Mouse (Mus musculus): ENCODE measurements around the gene Ikzf3. TPM values are rescaled to one million over a fixed set of nuclear protein-coding genes. Genes with fewer than 3 reads are reported as not detected.

The Ikzf3 gene
- polyA plus RNA-seq, 1 experiment = 0.10 TPM

- no peaks in the 10 kb centered on the region for H3K36me3 ChIP-seq (ENCODE audit: control insufficient read depth, insufficient read depth, low read length)
- H3K27me3 ChIP-seq (ENCODE audit: control insufficient read depth, insufficient read depth, low read length) = no peaks in the 10 kb centered on the region
- no peak overlapping the region for H3K4me3 ChIP-seq (ENCODE audit: control insufficient read depth, low read depth, low read length)
- H3K27ac ChIP-seq (ENCODE audit: control insufficient read depth, insufficient read depth, low read depth, low read length) = no peak overlapping the region
- H3K4me1 ChIP-seq (ENCODE audit: control insufficient read depth, insufficient read depth, low read length) = peaks cover 2% of the 10 kb centered on the region
- TF ChIP-seq CTCF (IDR thresholded peaks at IDR 0.05; ENCODE audit: control insufficient read depth, insufficient read depth, insufficient replicate concordance, low read depth, low read length) (no peak), POLR2A (IDR thresholded peaks at IDR 0.05; ENCODE audit: control insufficient read depth, low read depth, low read length) (no peak)
These were observed 37.4 kb upstream of the Ikzf3 start for GRCm38 (mm10) chr11:98583265-98583552.

- H3K27ac ChIP-seq (ENCODE audit: control insufficient read depth, insufficient read depth, low read depth, low read length) = no peak overlapping the region
- H3K36me3 ChIP-seq (ENCODE audit: control insufficient read depth, insufficient read depth, low read length) = no peaks in the 10 kb centered on the region
- no peaks in the 10 kb centered on the region; the same call in none of the 2 replicates for H3K4me1 ChIP-seq (ENCODE audit: control insufficient read depth, insufficient read depth, low read length)
- no peak overlapping the region for H3K4me3 ChIP-seq (ENCODE audit: control insufficient read depth, low read depth, low read length)
- no peak for TF ChIP-seq CTCF (IDR thresholded peaks at IDR 0.05; ENCODE audit: control insufficient read depth, insufficient read depth, insufficient replicate concordance, low read depth, low read length)
- TF ChIP-seq POLR2A (IDR thresholded peaks at IDR 0.05; ENCODE audit: control insufficient read depth, low read depth, low read length) = no peak
- H3K27me3 ChIP-seq (ENCODE audit: control insufficient read depth, insufficient read depth, low read length) = no peaks in the 10 kb centered on the region
These were observed 36.9 kb upstream of the Ikzf3 start for GRCm38 (mm10) chr11:98582551-98583264.

GRCm38 (mm10) chr11:98582030-98582388, 36.2 kb upstream of the Ikzf3 start:
- no peak overlapping the region for H3K27ac ChIP-seq (ENCODE audit: control insufficient read depth, insufficient read depth, low read depth, low read length)
- H3K36me3 ChIP-seq (ENCODE audit: control insufficient read depth, insufficient read depth, low read length) = no peaks in the 10 kb centered on the region
- H3K4me3 ChIP-seq (ENCODE audit: control insufficient read depth, low read depth, low read length) = no peak overlapping the region
- TF ChIP-seq CTCF (IDR thresholded peaks at IDR 0.05; ENCODE audit: control insufficient read depth, insufficient read depth, insufficient replicate concordance, low read depth, low read length) (no peak), POLR2A (IDR thresholded peaks at IDR 0.05; ENCODE audit: control insufficient read depth, low read depth, low read length) (no peak)
- no peaks in the 10 kb centered on the region; the same call in 1 of the 2 replicates for H3K4me1 ChIP-seq (ENCODE audit: control insufficient read depth, insufficient read depth, low read length)
- H3K27me3 ChIP-seq (ENCODE audit: control insufficient read depth, insufficient read depth, low read length) = no peaks in the 10 kb centered on the region

- Histone ChIP-seq H3K27ac (ENCODE audit: control insufficient read depth, insufficient read depth, low read depth, low read length) (no peak overlapping the region), H3K4me3 (ENCODE audit: control insufficient read depth, low read depth, low read length) (no peak overlapping the region)
- TF ChIP-seq POLR2A (IDR thresholded peaks at IDR 0.05; ENCODE audit: control insufficient read depth, low read depth, low read length) (no peak), CTCF (IDR thresholded peaks at IDR 0.05; ENCODE audit: control insufficient read depth, insufficient read depth, insufficient replicate concordance, low read depth, low read length) (no peak)
These were observed 35.6 kb upstream of the Ikzf3 start for GRCm38 (mm10) chr11:98581286-98582029.

GRCm38 (mm10) chr11:98580301-98581121, 34.7 kb upstream of the Ikzf3 start:
- Histone ChIP-seq H3K27ac (ENCODE audit: control insufficient read depth, insufficient read depth, low read depth, low read length) (no peak overlapping the region), H3K4me3 (ENCODE audit: control insufficient read depth, low read depth, low read length) (no peak overlapping the region), H3K36me3 (ENCODE audit: control insufficient read depth, insufficient read depth, low read length) (no peaks in the 10 kb centered on the region), H3K27me3 (ENCODE audit: control insufficient read depth, insufficient read depth, low read length) (no peaks in the 10 kb centered on the region), H3K4me1 (ENCODE audit: control insufficient read depth, insufficient read depth, low read length) (no peaks in the 10 kb centered on the region; the same call in 1 of the 2 replicates)
- TF ChIP-seq CTCF (IDR thresholded peaks at IDR 0.05; ENCODE audit: control insufficient read depth, insufficient read depth, insufficient replicate concordance, low read depth, low read length) (no peak), POLR2A (IDR thresholded peaks at IDR 0.05; ENCODE audit: control insufficient read depth, low read depth, low read length) (no peak)

More at GRCm38 (mm10) chr11:98581286-98582029, 35.6 kb upstream of the Ikzf3 start:
- Histone ChIP-seq H3K36me3 (ENCODE audit: control insufficient read depth, insufficient read depth, low read length) (no peaks in the 10 kb centered on the region), H3K4me1 (ENCODE audit: control insufficient read depth, insufficient read depth, low read length) (no peaks in the 10 kb centered on the region; the same call in 1 of the 2 replicates), H3K27me3 (ENCODE audit: control insufficient read depth, insufficient read depth, low read length) (no peaks in the 10 kb centered on the region)

GRCm38 (mm10) chr11:98577776-98578175, 31.9 kb upstream of the Ikzf3 start:
- H3K4me1 ChIP-seq (ENCODE audit: control insufficient read depth, insufficient read depth, low read length) = no peaks in the 10 kb centered on the region; the same call in 1 of the 2 replicates
- TF ChIP-seq POLR2A (IDR thresholded peaks at IDR 0.05; ENCODE audit: control insufficient read depth, low read depth, low read length) (no peak), CTCF (IDR thresholded peaks at IDR 0.05; ENCODE audit: control insufficient read depth, insufficient read depth, insufficient replicate concordance, low read depth, low read length) (no peak)
- H3K36me3 ChIP-seq (ENCODE audit: control insufficient read depth, insufficient read depth, low read length) = no peaks in the 10 kb centered on the region
- H3K4me3 ChIP-seq (ENCODE audit: control insufficient read depth, low read depth, low read length) = no peak overlapping the region
- H3K27me3 ChIP-seq (ENCODE audit: control insufficient read depth, insufficient read depth, low read length) = no peaks in the 10 kb centered on the region
- no peak overlapping the region for H3K27ac ChIP-seq (ENCODE audit: control insufficient read depth, insufficient read depth, low read depth, low read length)

GRCm38 (mm10) chr11:98569461-98569860, 23.6 kb upstream of the Ikzf3 start:
- Histone ChIP-seq H3K4me3 (ENCODE audit: control insufficient read depth, low read depth, low read length) (no peak overlapping the region; the same call in 1 of the 2 replicates), H3K4me1 (ENCODE audit: control insufficient read depth, insufficient read depth, low read length) (no peaks in the 10 kb centered on the region; the same call in 1 of the 2 replicates), H3K27me3 (ENCODE audit: control insufficient read depth, insufficient read depth, low read length) (no peaks in the 10 kb centered on the region), H3K36me3 (ENCODE audit: control insufficient read depth, insufficient read depth, low read length) (no peaks in the 10 kb centered on the region), H3K27ac (ENCODE audit: control insufficient read depth, insufficient read depth, low read depth, low read length) (no peak overlapping the region)
- no peak for TF ChIP-seq POLR2A (IDR thresholded peaks at IDR 0.05; ENCODE audit: control insufficient read depth, low read depth, low read length)
- no peak for TF ChIP-seq CTCF (IDR thresholded peaks at IDR 0.05; ENCODE audit: control insufficient read depth, insufficient read depth, insufficient replicate concordance, low read depth, low read length)

All from testis, adult 2 months (tissue).